Mouse (Mus musculus): ENCODE data around the gene Grm3. TPM values are rescaled to one million over a fixed set of nuclear protein-coding genes. Genes with fewer than 3 reads are reported as not detected.

Grm3 gene
- total RNA-seq (2021) = under 1 TPM; 0.10 to 0.13 TPM
- long read RNA-seq, experiment 1, partial matches to known transcripts = 0 of 1 reads
- long read RNA-seq, experiment 1, other reads (novel, unspliced or antisense) = 1 of 1 reads
- long read RNA-seq, experiment 2, partial matches to known transcripts = 0 of 1 reads
- long read RNA-seq, experiment 2, other reads (novel, unspliced or antisense) = 1 of 1 reads

DNA sequence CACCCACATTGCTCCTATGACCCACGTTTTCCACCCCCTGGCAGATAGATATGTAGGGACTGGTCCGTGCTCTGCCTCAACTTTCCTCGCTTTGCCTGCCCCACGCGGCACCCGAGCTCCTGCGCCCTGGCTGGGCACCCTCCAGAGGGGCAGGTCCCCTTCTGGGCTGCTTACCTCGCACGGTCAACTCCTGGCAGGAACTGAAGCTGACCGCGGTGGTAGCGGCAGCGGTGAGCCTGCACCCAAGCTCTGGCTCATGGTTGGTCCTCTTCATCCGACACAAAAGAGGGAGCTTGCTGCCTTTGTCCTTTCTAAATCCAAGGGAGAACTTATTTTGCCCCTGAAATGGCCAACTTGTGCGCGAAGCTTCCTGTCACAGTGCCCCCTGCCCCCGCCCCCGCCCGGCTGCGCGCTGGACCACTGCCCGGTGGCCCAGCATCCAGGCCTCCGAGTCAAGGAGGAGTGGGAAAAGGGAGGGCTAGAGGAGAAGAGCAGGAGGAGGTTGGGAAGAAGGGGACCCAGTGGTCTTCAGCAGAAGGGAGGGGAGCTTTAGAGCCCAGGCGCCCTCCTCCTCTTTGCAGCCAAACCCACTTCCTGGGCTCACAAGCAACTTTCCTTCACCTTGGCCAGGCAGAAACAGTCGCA lies at the start of gene Grm3:
Gene Grm3 (minus strand): TSS at position 215 of the 645 bp plus-strand sequence.
- no peak for DNase-seq

GRCm38 (mm10) chr5:9755751-9756150 lies 30.8 kb upstream of the Grm3 start:
- no peak for DNase-seq

- DNase-seq = no peak
Observed at GRCm38 (mm10) chr5:9748184-9748583, 23.2 kb upstream of the Grm3 start.

DNA sequence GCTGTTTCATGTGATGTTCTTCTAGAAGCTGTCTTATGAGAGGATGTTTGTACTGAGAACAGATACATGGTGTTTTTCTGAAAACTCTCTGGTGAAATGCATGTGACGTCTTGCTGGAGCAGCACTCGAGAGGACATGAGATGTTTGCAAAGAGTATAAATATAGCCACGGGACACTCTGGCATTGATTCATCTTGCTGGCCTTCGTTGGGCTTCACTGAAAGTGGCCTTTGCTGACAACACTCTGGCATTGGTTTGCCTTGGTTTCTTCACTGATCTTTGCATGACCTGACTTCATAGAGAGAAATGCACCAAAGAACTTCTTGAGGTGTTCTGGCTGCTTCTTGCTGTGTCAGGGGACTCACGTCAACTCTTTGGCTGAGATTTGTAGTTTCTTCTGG lies 19.1 kb upstream of the Grm3 start:
- no peak for DNase-seq

DNA sequence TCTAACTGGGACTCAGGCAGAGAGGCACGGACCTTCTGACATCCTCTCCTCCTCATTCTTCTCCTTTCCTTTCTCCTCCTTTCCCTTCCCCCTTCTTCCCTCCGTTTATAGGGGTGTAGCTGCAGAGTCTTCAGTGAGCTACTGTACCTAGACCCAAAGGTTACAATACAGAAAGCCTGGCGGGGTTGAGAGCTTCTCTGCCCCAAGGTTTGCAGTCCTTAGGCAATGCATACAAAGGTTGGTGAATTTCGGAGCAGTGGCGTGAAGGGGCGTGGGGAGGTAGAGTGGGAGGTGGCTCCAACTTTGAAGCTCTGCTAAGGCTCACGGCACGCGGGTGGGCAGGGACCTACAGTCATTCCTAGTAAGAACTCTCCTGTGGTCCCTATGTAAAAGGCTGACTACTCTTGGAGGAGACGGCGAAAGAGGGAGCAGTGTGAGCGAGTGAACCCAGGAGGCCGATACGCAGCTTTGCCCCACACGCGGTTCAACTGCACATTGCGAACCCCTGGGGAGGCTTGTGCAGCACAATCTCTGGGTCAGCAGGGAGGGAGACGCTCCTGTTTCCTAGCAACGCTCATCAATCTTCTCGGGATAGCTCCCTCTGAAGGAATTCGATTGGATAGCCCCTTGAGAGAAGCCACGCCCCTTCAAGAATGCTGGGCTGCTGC lies 765 bp upstream of the Grm3 start:
- peak; percentile 4 to 6 for DNase-seq

DNA sequence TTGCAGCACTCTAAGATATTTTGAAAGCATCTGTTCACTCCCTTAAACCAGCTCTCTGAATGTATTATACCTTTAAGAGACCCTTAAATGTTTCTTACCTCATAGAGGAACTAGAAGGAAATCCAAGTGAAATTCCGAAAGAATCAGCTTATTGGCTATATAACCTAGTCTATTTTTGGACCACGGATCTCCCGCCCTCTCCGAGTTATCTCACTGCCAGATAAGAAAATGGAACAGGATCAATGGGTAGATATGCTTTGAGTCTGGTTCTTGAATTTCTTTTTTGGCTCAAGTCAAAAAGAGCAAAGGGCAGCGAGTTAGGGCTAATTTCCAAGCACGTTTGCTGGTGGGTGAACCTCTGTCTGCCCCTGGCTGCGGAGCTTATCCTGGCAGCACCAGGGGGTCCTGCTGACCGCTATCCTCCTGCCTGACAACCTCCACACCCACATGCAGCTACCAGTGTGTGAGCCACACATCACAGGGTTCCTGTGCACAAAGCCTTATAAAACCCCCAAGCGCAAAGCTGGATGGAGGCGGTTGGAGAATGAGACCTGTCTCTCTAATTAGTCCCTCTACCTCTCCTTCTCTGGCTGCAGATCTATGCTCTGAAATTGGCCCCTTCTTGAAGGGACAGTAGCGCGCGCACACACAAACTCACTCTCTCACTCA lies 549 bp downstream of the Grm3 start:
- DNase-seq = no peak

- DNase-seq = no peak
Observed at GRCm38 (mm10) chr5:9721136-9721535, 3.8 kb downstream of the Grm3 start.

DNA sequence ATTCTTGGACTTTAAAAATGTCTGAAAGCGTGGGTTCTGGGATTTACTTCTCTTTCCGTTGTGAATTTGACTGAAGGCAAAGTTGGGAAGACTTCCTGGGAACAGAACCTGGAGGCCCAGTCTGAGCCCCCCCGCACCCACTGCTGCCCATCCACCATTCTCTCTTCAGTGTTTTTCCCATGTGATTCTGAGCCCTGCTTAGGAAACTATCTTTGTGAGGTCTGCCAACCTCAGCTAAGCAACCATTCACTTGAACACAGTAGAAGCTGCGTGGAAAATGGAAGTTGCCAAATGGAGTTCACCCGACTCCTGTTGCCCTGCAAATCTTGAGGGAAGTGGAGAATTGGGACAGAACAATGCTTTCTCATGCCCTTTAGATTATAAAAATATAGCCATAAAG lies 8.7 kb downstream of the Grm3 start:
- DNase-seq = no peak

DNA sequence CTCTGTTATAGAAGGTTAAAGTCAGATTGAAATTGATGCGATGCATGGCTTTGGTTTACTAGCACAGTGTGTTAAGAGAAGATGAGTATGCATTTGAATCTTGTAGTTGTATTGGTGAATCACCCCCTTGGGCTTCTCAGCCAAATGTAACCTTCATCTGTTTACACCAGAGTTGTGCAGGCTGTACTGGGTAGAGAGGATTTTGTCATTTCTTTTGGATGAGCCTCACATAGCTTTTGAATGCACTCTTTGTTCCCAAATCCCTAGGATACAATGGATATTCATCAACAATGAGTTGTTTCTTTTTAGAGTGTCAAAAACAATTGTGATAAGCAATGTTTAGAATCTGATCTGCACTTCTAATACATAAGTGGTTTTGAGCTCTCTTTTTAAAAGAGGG lies 17.9 kb downstream of the Grm3 start:
- DNase-seq = no peak

- DNase-seq = no peak
Observed at GRCm38 (mm10) chr5:9703385-9704009, 21.5 kb downstream of the Grm3 start.

- no peak for DNase-seq
Observed at GRCm38 (mm10) chr5:9702656-9703384, 22.1 kb downstream of the Grm3 start.

- no peak for DNase-seq
Observed at GRCm38 (mm10) chr5:9692333-9692732, 32.6 kb downstream of the Grm3 start.

- DNase-seq = no peak
Observed at GRCm38 (mm10) chr5:9690599-9691242, 34.2 kb downstream of the Grm3 start.

DNA sequence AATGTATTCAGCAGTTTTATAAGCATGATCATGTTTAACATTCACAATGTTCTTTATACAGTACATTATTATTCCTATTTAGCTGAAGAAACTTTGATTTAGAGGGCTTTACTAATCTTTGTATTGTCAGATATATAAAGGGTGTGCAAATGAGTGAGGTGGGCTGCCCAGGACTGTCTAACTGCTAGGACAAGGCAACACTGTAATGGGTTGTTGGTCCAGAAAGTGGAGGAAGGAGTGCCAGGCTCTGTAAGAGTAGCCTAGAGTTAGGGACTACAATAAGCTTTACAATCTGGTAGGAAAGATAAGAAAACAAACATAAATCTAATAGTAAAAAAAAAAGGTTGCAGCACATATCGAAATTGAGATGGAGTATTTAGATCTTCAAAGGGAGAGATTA lies 34.8 kb downstream of the Grm3 start:
- DNase-seq = no peak

DNA sequence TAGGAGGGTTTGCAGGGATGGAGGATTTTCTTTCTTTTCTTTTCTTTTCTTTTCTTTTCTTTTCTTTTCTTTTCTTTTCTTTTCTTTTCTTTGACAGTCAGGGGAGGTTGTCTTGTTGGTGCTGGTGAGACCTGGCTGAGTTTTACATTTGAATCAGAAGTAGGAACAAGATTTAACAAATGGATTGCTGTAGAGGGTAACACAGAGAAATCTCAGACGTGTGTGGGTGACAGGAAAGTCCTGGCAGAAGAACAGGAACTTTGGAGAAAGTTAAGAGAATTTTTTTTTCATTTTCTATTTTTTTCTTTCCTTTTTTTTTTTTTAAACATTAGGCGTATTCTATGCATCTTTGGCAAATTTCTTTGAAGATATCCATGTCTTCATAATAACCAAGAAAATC lies 41.8 kb downstream of the Grm3 start:
- no peak for DNase-seq

DNA sequence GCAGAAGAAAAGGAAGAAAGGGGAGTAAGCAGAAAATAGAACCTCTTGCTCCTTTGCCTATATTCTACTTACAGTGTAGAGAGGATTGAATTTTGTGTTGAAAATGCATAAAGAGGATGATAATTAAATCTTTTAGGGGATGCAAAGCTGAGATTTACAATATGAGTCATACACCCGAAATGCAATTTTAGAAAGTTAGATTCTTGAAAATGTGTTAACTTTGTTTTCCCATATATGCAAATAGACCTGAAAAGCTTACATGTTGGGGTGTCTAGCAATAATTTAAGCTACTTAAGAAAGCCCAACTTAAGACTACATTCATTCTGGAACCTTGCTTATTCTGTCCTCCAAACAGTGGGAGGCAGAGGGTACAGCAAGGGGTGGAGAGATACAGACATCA lies 56.0 kb downstream of the Grm3 start:
- no peak for DNase-seq

GRCm38 (mm10) chr5:9663416-9663815 lies 61.6 kb downstream of the Grm3 start:
- DNase-seq = no peak

- no peak for DNase-seq
Observed at GRCm38 (mm10) chr5:9661870-9662589, 62.9 kb downstream of the Grm3 start.

DNA sequence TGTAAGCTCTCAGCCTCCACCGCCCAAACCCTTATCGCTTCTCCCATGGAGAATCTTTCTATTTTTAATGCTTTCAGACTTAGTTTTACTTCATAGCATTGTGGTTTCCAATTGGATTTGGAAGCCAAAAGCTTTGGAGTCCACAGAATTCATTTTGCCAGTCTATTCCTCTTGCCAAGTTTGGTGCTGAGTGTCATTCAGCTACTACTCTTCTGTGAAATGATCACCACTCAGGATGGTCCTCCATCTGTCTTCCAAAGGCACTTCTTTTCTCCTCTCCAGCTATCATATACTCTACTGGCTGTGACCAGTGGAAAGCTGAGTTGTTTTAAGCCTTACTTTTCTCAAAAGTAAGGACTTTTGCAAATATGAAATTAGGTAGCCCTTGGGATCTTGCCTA lies 86.4 kb downstream of the Grm3 start:
- DNase-seq = no peak

GRCm38 (mm10) chr5:9627220-9627619 lies 97.8 kb downstream of the Grm3 start:
- DNase-seq = peak in 1 of 2 experiments; percentile 1

DNA sequence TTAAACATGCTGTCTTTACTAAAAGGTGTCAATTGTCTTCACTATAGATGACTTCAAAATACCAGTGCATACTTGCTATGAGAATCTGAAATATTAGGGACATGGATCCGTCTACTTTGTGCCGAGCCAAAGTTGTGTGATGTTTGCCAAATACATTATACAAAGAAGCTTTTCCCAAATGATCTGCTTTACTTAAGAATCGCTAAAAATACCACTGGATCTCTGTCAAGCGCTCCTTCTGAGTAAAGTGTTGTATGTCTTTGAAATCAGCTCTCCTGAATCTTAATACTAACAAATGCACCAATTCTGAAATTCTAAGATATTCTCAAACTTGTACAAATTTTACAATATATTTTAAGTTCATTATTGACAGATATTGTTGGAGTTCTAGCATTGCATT lies 100.6 kb downstream of the Grm3 start:
- no peak for DNase-seq

Data from adrenal gland, postnatal 36 days (tissue).